Mouse (Mus musculus) forebrain, embryonic 10.5 days (tissue): Measurements from ENCODE around the gene Gm10408. TPM values are rescaled to one million over a fixed set of nuclear protein-coding genes. Genes with fewer than 3 reads are reported as not detected.
"Not testable (repeated sequence)": the region's sequence is repeated elsewhere in the genome, so short reads cannot be mapped to it uniquely, and the experiment has no call there.

ENCODE experiments used
- DNase-seq: peaks from one replicate; pipeline ENCODE4 v3.0.0-alpha.2; 2017; ENCODE audit warnings: low spot score; ENCODE audit errors: extremely low spot score
- H3K27ac ChIP-seq: fragments of 300-500 bp; sonication (generic); 2 replicates; pipeline ENCODE4 v1.5.1; 2016; ENCODE audit warnings: mild to moderate bottlenecking
- H3K27me3 ChIP-seq: fragments of 300-500 bp; sonication (generic); 2 replicates; pipeline ENCODE4 v1.6.1; 2016; ENCODE audit warnings: mild to moderate bottlenecking; ENCODE audit not compliant: poor library complexity, severe bottlenecking
- H3K36me3 ChIP-seq: fragments of 300-500 bp; sonication (generic); replicated peaks from 2 replicates; pipeline ENCODE4 v1.6.1; 2016; ENCODE audit warnings: mild to moderate bottlenecking, moderate library complexity
- H3K4me1 ChIP-seq: fragments of 300-500 bp; sonication (generic); 2 replicates; pipeline ENCODE4 v1.6.1; 2016
- H3K4me3 ChIP-seq: fragments of 300-500 bp; sonication (generic); 2 replicates; pipeline ENCODE4 v1.5.1; 2016; ENCODE audit warnings: mild to moderate bottlenecking, moderate library complexity
- H3K9me3 ChIP-seq: fragments of 300-500 bp; sonication (generic); 2 replicates; pipeline ENCODE4 v1.6.1; 2016; ENCODE audit warnings: mild to moderate bottlenecking, moderate library complexity
- whole genome bisulfite sequencing: fragments of 180-500 bp; shearing (Covaris S2); methylation state at CpG from one replicate; pipeline ENCODE4 v1.1.7; 2016; 5-methylcytosine and 5-hydroxymethylcytosine counted together
- polyA plus RNA-seq: library from polyadenylated mRNA; unstranded; fragments of >200 nt; fragmentation: Nextera tagmentation; extraction: Ambion mirVana; gene quantifications from 2 replicates; pipeline ENCODE4 v1.2.1, GENCODE M21; 2016

The Gm10408 gene
- polyA plus RNA-seq = not detected in 2 replicates

- not testable (repeated sequence) for H3K4me3 ChIP-seq, H3K9me3 ChIP-seq, H3K4me1 ChIP-seq, H3K27me3 ChIP-seq, H3K27ac ChIP-seq, H3K36me3 ChIP-seq, DNase-seq
- WGBS = no CpG with 5 or more reads among the region's 3 CpGs
These were observed at the start of gene Gm10408 for GRCm38 (mm10) chr14:3449079-3449478. Gene Gm10408 (plus strand): TSS chr14:3449379.

GRCm38 (mm10) chr14:3412314-3412713 is 36.9 kb upstream of the Gm10408 start, which contains the start of gene Gm10409:
Gene Gm10409 (plus strand): TSS chr14:3412614.
- H3K9me3 ChIP-seq, H3K4me3 ChIP-seq, H3K36me3 ChIP-seq, H3K4me1 ChIP-seq, H3K27ac ChIP-seq, DNase-seq, H3K27me3 ChIP-seq: not testable (repeated sequence)
- WGBS = no CpG with 5 or more reads among the region's 32 CpGs

DNA sequence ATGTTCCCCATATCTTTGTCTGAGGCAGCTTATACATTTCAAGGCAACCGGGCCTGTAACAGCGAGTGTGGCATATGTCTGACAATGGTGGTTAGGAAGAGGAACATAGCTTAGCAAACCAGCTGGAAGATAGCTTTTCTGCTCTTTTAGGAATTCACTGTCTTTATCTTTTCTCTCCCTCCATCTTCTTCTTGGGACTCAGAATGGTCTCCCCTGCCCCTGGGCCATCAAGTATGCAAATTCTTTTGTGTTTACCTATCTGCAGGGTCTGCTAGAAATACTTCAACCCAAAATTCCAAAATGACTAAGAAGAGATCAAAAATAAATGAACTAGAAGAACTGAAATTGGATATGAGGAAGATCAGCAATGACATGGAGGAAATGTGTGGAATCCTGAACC is 21.4 kb upstream of the Gm10408 start, which contains the start of gene Gm3005:
TSS of gene Gm3005 (plus strand) at position 301 of the 400 bp plus-strand sequence.
- H3K27ac ChIP-seq, H3K9me3 ChIP-seq: not testable (repeated sequence)
- WGBS = no CpG with 5 or more reads among the region's 2 CpGs

More for the DNA sequence above, 21.4 kb upstream of the Gm10408 start, which contains the start of gene Gm3005:
- not testable (repeated sequence) for H3K36me3 ChIP-seq, DNase-seq, H3K4me1 ChIP-seq, H3K27me3 ChIP-seq, H3K4me3 ChIP-seq

Other genes starting within 250 kb of the Gm10408 start
- 9.5 and 9.9 TPM in 2 replicates for gene D830030K20Rik, start 240.9 kb upstream of the Gm10408 start, polyA plus RNA-seq
- gene Gm2956, start 116.8 kb upstream of the Gm10408 start, polyA plus RNA-seq = not detected in 2 replicates
- gene Gm10413, start 54.3 kb upstream of the Gm10408 start, polyA plus RNA-seq = not detected in 2 replicates
- 1.0 and 1.3 TPM in 2 replicates for gene Gm10409, start 36.8 kb upstream of the Gm10408 start, polyA plus RNA-seq
- gene Gm3005, start 21.3 kb upstream of the Gm10408 start, polyA plus RNA-seq = 1.1 and 1.3 TPM in 2 replicates
- gene Gm3012, start 185.1 kb downstream of the Gm10408 start, polyA plus RNA-seq = not detected in 2 replicates
- gene Gm3020, start 202.7 kb downstream of the Gm10408 start, polyA plus RNA-seq = 1.0 and 1.3 TPM in 2 replicates
- gene Gm3043, start 239.4 kb downstream of the Gm10408 start, polyA plus RNA-seq = not detected in 2 replicates